Mouse (Mus musculus) liver, adult 2 months (tissue): Measurements from ENCODE around the gene Neil3.
"Not testable (repeated sequence)": the region's sequence is repeated elsewhere in the genome, so short reads cannot be mapped to it uniquely, and the experiment has no call there.

ENCODE experiments used
- CTCF ChIP-seq: fragments of 200-500 bp; IDR thresholded peaks from 2 replicates; pipeline ENCODE4 v1.5.1; 2011; ENCODE audit warnings: low read depth, low read length, control low read depth
- POLR2A ChIP-seq: fragments of 200-500 bp; IDR thresholded peaks from 2 replicates; pipeline ENCODE4 v1.6.1; 2011; ENCODE audit warnings: low read length, control low read depth; ENCODE audit not compliant: insufficient read depth; ENCODE audit errors: extremely low read depth

DNA sequence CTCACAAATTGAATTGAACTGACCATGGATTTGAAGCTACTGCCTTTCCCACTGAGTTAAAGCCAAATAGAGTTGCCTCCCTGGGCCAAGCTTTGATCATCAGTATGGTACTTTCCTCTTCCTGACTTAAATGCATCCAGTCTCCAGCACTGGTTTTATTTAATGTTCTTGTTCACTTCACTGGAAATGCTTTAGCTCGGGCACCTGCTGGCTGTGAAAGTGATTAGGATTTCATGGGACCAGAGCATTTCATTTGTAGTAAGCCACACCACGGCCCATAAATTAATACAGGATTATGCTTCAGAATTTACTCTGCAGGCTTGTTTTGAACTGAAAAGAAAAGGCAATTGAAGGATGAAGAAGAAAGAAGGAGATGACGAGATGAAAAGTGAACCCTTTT is 100.8 kb downstream of the Neil3 start:
- not testable (repeated sequence) for TF ChIP-seq POLR2A, CTCF
